Mouse (Mus musculus): ENCODE results near the gene Phykpl.

GRCm38 (mm10) chr11:51609266-51609909 lies 24.8 kb downstream of the Phykpl start:
- TF ChIP-seq POLR2A (IDR thresholded peaks at IDR 0.05; ENCODE audit: borderline replicate concordance, extremely low read depth, insufficient read depth, insufficient read length, poor library complexity, severe bottlenecking) = no peak
- no peak for TF ChIP-seq CTCF (IDR thresholded peaks at IDR 0.05; ENCODE audit: borderline replicate concordance, extremely low read depth, insufficient read depth, insufficient read length)

All from brain, embryonic 14.5 days (tissue).